20 mouse cellular contexts compared by ENCODE assay signal in genomic region chr11:80101298-80101697, GRCm38 (mm10). TPM values are rescaled to one million over a fixed set of nuclear protein-coding genes. Genes with fewer than 3 reads are reported as not detected.
"Had no signal": no experiment of that assay in that cellular context is flagged by ENCODE, and none has a peak within 500 bp of the region (broad histone marks: within the 10 kb centered on the region; RNA-seq: fewer than 3 reads in every experiment).

No protein-coding gene starts in this region.

- H3K4me1 ChIP-seq: intestine, embryonic 15.5 days; kidney, embryonic 15.5 days; limb, embryonic 10.5 days; limb, embryonic 13.5 days; lung, embryonic 15.5 days; neural tube, embryonic 12.5 days; neural tube, embryonic 15.5 days had no signal

- ATAC-seq: intestine, embryonic 15.5 days had no signal

- H3K4me2 ChIP-seq: intestine, embryonic 15.5 days; kidney, embryonic 15.5 days; limb, embryonic 13.5 days; lung, embryonic 15.5 days; midbrain, embryonic 11.5 days; neural tube, embryonic 12.5 days; neural tube, embryonic 15.5 days had no signal

- H3K27me3 ChIP-seq: intestine, embryonic 15.5 days; kidney, embryonic 15.5 days; limb, embryonic 13.5 days; lung, embryonic 15.5 days; neural tube, embryonic 12.5 days; neural tube, embryonic 15.5 days had no signal

- DNase-seq: kidney, adult 11 months; kidney, adult 8-10 months; kidney, postnatal 14 days; kidney, postnatal 4 days; lung, postnatal 10 days; lung, postnatal 36 days; midbrain, embryonic 14.5 days; retina, postnatal 1 day; right cerebral cortex, postnatal 25 days; thymus, adult 18-20 months; thymus, postnatal 36 days had no signal

- H3K9me3 ChIP-seq: intestine, embryonic 15.5 days; kidney, embryonic 15.5 days; limb, embryonic 10.5 days; limb, embryonic 13.5 days; lung, embryonic 15.5 days; neural tube, embryonic 12.5 days; neural tube, embryonic 15.5 days had no signal

- H3K4me3 ChIP-seq: intestine, embryonic 15.5 days; kidney, embryonic 15.5 days; limb, embryonic 10.5 days; limb, embryonic 13.5 days; lung, embryonic 15.5 days; neural tube, embryonic 12.5 days; neural tube, embryonic 15.5 days had no signal

- H3K27ac ChIP-seq: intestine, embryonic 15.5 days; kidney, embryonic 15.5 days; limb, embryonic 10.5 days; limb, embryonic 13.5 days; lung, embryonic 15.5 days; neural tube, embryonic 12.5 days; neural tube, embryonic 15.5 days had no signal

- H3K9ac ChIP-seq: intestine, embryonic 15.5 days; kidney, embryonic 15.5 days; limb, embryonic 13.5 days; lung, embryonic 15.5 days; neural tube, embryonic 12.5 days; neural tube, embryonic 15.5 days had no signal

RNA-seq across cellular contexts. Expression of gene Adap2, which starts 52.6 kb away (rescaled TPM):
- total RNA-seq: megakaryocyte-erythroid progenitor cell, adult 5-6 weeks had no signal
